Mouse (Mus musculus): ENCODE measurements around the gene Ccdc107. TPM values are rescaled to one million over a fixed set of nuclear protein-coding genes. Genes with fewer than 3 reads are reported as not detected.

Gene Ccdc107
- polyA plus RNA-seq, 2 experiments = 78.8 to 118 TPM

GRCm38 (mm10) chr4:43497946-43498345, 5.2 kb downstream of the Ccdc107 start:
- Histone ChIP-seq H3K4me2 (replicated peaks; ENCODE audit: low read depth, low read length, severe bottlenecking) (peak overlapping the region; percentile 68), H3K27me3 (ENCODE audit: control insufficient read depth, insufficient read depth, low read length) (no peaks in the 10 kb centered on the region), H3K9me3 (ENCODE audit: control insufficient read depth, low read length) (no peaks in the 10 kb centered on the region), H3K4me1 (ENCODE audit: control insufficient read depth, insufficient read depth, low read length) (peaks cover 35% of the 10 kb centered on the region), H3K4me3 (replicated peaks; ENCODE audit: low read length) (peak overlapping the region; percentile 56), H3K36me3 (ENCODE audit: control insufficient read depth, insufficient read depth, low read length) (peaks cover 26% of the 10 kb centered on the region), H3K9ac (ENCODE audit: low read depth, low read length, severe bottlenecking) (peak overlapping the region; percentile 22; the same call in 1 of the 2 replicates), H3K27ac (replicated peaks; ENCODE audit: low read depth, low read length) (no peak overlapping the region)
- no peak for ATAC-seq (ENCODE audit: low FRiP score, low read depth)
- WGBS = 66% methylated on average over 4 of the region's 4 CpGs
- DNase-seq (ENCODE audit: low spot score) = no peak
- no peak for TF ChIP-seq POLR2A (IDR thresholded peaks at IDR 0.05; ENCODE audit: borderline replicate concordance, extremely low read depth, insufficient read depth, insufficient read length)

GRCm38 (mm10) chr4:43498983-43499382, 6.3 kb downstream of the Ccdc107 start:
- 11% methylated on average over 8 of the region's 8 CpGs for WGBS
- DNase-seq (ENCODE audit: low spot score) (peak; percentile 65), ATAC-seq (ENCODE audit: low FRiP score, low read depth) (0 out of 2 replicates have a peak, but pooled peaks have one; percentile 62)
- no peak for TF ChIP-seq POLR2A (IDR thresholded peaks at IDR 0.05; ENCODE audit: borderline replicate concordance, extremely low read depth, insufficient read depth, insufficient read length)
- Histone ChIP-seq H3K27ac (replicated peaks; ENCODE audit: low read depth, low read length) (no peak overlapping the region), H3K4me2 (replicated peaks; ENCODE audit: low read depth, low read length, severe bottlenecking) (peak overlapping the region; percentile 68), H3K4me3 (replicated peaks; ENCODE audit: low read length) (peak overlapping the region; percentile 56), H3K9ac (ENCODE audit: low read depth, low read length, severe bottlenecking) (peak overlapping the region; percentile 55), H3K9me3 (ENCODE audit: control insufficient read depth, low read length) (no peaks in the 10 kb centered on the region), H3K36me3 (ENCODE audit: control insufficient read depth, insufficient read depth, low read length) (peaks cover 26% of the 10 kb centered on the region), H3K4me1 (ENCODE audit: control insufficient read depth, insufficient read depth, low read length) (peaks cover 34% of the 10 kb centered on the region), H3K27me3 (ENCODE audit: control insufficient read depth, insufficient read depth, low read length) (no peaks in the 10 kb centered on the region)

GRCm38 (mm10) chr4:43499407-43500333, 7.0 kb downstream of the Ccdc107 start, which contains the start of gene Arhgef39:
Gene Arhgef39 (minus strand): TSS chr4:43499695.
- peak; percentile 70; the same call in 1 of the 2 replicates for TF ChIP-seq POLR2A (IDR thresholded peaks at IDR 0.05; ENCODE audit: borderline replicate concordance, extremely low read depth, insufficient read depth, insufficient read length)
- Histone ChIP-seq H3K4me1 (ENCODE audit: control insufficient read depth, insufficient read depth, low read length) (peaks cover 29% of the 10 kb centered on the region), H3K27me3 (ENCODE audit: control insufficient read depth, insufficient read depth, low read length) (no peaks in the 10 kb centered on the region), H3K4me3 (replicated peaks; ENCODE audit: low read length) (peak within 1 kb of the TSS; percentile 56), H3K4me2 (replicated peaks; ENCODE audit: low read depth, low read length, severe bottlenecking) (peak within 1 kb of the TSS; percentile 68), H3K27ac (replicated peaks; ENCODE audit: low read depth, low read length) (no peak within 1 kb of the TSS), H3K36me3 (ENCODE audit: control insufficient read depth, insufficient read depth, low read length) (peaks cover 26% of the 10 kb centered on the region), H3K9me3 (ENCODE audit: control insufficient read depth, low read length) (no peaks in the 10 kb centered on the region), H3K9ac (ENCODE audit: low read depth, low read length, severe bottlenecking) (peak within 1 kb of the TSS; percentile 55)
- peak; percentile 88 for DNase-seq (ENCODE audit: low spot score)
- WGBS = 6% methylated on average over 50 of the region's 50 CpGs
- ATAC-seq (ENCODE audit: low FRiP score, low read depth) = peak; percentile 80

- peaks cover 29% of the 10 kb centered on the region for H3K4me1 ChIP-seq (ENCODE audit: control insufficient read depth, insufficient read depth, low read length)
- H3K4me3 ChIP-seq (replicated peaks; ENCODE audit: low read length) = no peak overlapping the region
- WGBS = 83% methylated on average over 2 of the region's 2 CpGs
- H3K36me3 ChIP-seq (ENCODE audit: control insufficient read depth, insufficient read depth, low read length) = no peaks in the 10 kb centered on the region
- no peaks in the 10 kb centered on the region for H3K27me3 ChIP-seq (ENCODE audit: control insufficient read depth, insufficient read depth, low read length)
- ATAC-seq (ENCODE audit: low FRiP score, low read depth) (no peak), DNase-seq (ENCODE audit: low spot score) (no peak)
- no peak overlapping the region for H3K4me2 ChIP-seq (replicated peaks; ENCODE audit: low read depth, low read length, severe bottlenecking)
- H3K9me3 ChIP-seq (ENCODE audit: control insufficient read depth, low read length) = no peaks in the 10 kb centered on the region
- no peak overlapping the region for H3K27ac ChIP-seq (replicated peaks; ENCODE audit: low read depth, low read length)
- TF ChIP-seq POLR2A (IDR thresholded peaks at IDR 0.05; ENCODE audit: borderline replicate concordance, extremely low read depth, insufficient read depth, insufficient read length) = no peak
- H3K9ac ChIP-seq (ENCODE audit: low read depth, low read length, severe bottlenecking) = no peak overlapping the region
These were observed 10.3 kb downstream of the Ccdc107 start for GRCm38 (mm10) chr4:43503041-43503440.

GRCm38 (mm10) chr4:43503506-43503905, 10.8 kb downstream of the Ccdc107 start:
- Histone ChIP-seq H3K9me3 (ENCODE audit: control insufficient read depth, low read length) (no peaks in the 10 kb centered on the region), H3K9ac (ENCODE audit: low read depth, low read length, severe bottlenecking) (no peak overlapping the region), H3K27ac (replicated peaks; ENCODE audit: low read depth, low read length) (no peak overlapping the region), H3K36me3 (ENCODE audit: control insufficient read depth, insufficient read depth, low read length) (no peaks in the 10 kb centered on the region), H3K4me1 (ENCODE audit: control insufficient read depth, insufficient read depth, low read length) (peaks cover 29% of the 10 kb centered on the region), H3K4me3 (replicated peaks; ENCODE audit: low read length) (no peak overlapping the region), H3K4me2 (replicated peaks; ENCODE audit: low read depth, low read length, severe bottlenecking) (no peak overlapping the region), H3K27me3 (ENCODE audit: control insufficient read depth, insufficient read depth, low read length) (no peaks in the 10 kb centered on the region)
- DNase-seq (ENCODE audit: low spot score) = no peak
- no peak for ATAC-seq (ENCODE audit: low FRiP score, low read depth)
- 83% methylated on average over 6 of the region's 6 CpGs for WGBS
- TF ChIP-seq POLR2A (IDR thresholded peaks at IDR 0.05; ENCODE audit: borderline replicate concordance, extremely low read depth, insufficient read depth, insufficient read length) = no peak
